Mouse (Mus musculus) olfactory bulb, adult 2 months (tissue): ENCODE data around the gene Stk38.

ENCODE experiments used
- CTCF ChIP-seq: fragments of 200-500 bp; IDR thresholded peaks from 2 replicates; pipeline ENCODE4 v1.5.1; 2012; ENCODE audit warnings: low read depth, mild to moderate bottlenecking, low read length, moderate library complexity; ENCODE audit not compliant: insufficient read depth
- POLR2A ChIP-seq: fragments of 200-500 bp; IDR thresholded peaks from 2 replicates; pipeline ENCODE4 v1.6.1; 2012; ENCODE audit warnings: mild to moderate bottlenecking, low read depth, low read length, moderate library complexity; ENCODE audit not compliant: insufficient read depth

DNA sequence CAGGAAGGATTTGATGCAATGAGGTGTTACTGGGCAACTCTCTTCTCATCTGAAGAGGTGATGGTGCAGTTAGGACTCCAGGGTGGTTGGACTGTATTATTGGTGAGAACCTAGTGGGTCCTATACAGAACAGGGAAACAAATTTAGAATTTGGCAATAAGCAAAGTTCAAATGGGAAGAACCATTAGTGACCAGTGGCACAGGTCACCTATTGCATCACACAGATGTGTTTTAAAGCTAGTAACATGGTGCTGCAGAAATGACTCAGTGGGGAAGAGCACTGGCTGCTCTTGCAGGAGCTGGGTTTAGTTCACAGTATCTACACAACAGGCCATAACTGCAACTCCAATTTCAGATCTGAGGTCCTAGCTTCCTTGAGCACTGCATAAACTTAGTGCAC, 37.7 kb downstream of the Stk38 start:
- TF ChIP-seq CTCF (no peak), POLR2A (no peak)
